Mouse (Mus musculus): ENCODE results near the gene Tmem230. TPM values are rescaled to one million over a fixed set of nuclear protein-coding genes. Genes with fewer than 3 reads are reported as not detected.
A peak's percentile ranks its signal among the peaks of the same experiment; 100 is the strongest.
"Not testable (repeated sequence)": the region's sequence is repeated elsewhere in the genome, so short reads cannot be mapped to it uniquely, and the experiment has no call there.

Gene Tmem230
- polyA plus RNA-seq, 2 experiments from 2014 or later = 30.1 to 39.8 TPM

- no peak for ATAC-seq
These were observed 25.2 kb upstream of the Tmem230 start for GRCm38 (mm10) chr2:132272694-132273389.

DNA sequence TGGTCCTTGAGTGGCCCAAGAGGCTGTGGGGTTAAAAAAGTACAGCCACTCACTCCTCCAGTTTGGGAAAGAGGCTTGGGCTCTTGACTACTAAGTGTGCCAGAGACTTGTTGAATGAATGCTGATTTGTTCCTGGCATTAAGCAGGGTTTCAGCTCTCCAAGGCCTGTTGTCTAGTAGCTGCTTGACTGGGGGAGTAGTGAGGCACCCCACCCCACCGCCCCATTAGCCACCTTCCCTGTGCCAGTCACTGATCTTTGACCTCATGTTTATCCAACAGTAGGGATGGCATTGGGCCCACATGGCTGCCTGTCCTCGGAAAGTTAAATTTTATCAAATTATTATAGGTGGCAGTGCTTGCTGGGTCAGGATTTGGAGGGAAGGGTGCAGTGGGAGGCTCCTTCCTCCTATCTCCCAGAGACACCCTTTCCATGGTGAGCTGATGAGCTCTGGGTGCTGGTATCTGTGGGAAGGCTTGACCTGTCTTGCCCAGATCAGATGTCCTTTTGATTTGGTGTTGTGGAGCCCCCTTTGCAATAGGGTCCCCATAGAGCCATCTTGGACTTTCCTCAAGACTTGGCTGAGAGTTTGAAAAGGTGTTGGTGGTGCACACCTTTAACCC is 22.8 kb upstream of the Tmem230 start:
- ATAC-seq = no peak

GRCm38 (mm10) chr2:132269217-132269616 is 21.6 kb upstream of the Tmem230 start:
- ATAC-seq = peak; percentile 71

DNA sequence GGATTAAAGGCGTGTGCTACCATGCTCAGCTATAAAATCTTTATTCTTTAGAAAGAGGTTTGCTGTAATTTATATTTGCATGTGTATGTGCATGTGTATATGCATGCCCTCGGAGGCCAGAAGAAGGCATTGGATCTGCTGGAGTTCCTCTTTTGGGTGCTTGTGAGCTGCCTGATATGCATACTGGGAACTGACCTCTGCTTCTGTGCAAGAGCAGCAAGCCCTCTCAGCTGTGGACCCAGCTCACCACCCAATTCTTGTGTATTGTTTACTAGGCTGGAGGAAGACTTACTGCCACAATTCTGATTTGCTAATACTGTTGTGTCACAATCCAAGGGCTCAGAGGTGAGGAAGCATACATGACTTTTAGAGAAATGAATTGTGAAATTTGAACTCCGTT is 18.5 kb upstream of the Tmem230 start:
- ATAC-seq = no peak

DNA sequence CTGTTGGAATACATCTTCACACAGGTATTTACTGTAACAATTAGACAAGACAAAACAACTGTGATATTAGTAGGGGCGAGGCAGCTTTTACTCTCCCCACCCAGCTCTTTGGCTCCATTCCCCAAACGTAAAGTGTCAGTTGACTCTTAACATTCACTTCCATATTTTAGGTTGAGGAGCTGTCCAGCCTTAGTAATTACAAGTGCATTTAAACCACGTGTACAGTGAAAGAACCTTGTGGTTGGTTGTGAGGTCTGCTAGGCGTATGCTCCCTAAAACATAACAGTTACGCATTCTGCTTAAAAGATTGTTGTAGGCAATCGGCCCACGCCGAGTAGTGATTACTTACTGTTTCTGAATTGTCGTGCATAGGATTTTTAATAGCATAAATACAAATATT is 17.6 kb upstream of the Tmem230 start:
- ATAC-seq = no peak

DNA sequence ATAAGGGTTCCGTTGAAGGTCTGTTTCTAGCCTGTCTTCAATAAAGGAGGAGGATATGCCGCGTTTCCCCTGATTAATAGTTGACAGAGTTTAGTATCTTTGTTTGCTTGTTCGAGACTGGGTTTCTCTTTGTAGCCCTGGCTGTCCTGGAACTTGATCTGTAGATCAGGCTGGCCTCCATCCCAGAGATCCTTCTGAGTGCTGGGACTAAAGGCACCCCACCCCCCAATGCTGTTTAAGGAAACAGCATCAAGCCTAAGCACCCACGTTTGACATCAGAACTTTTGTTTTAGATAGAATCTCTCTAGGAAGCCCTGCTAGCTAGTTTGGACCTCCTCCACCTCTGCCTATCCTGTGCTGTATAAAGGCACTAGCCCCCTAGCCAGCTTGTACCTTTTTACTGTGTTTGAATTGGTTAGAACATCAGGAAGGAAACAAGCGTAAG is 16.7 kb upstream of the Tmem230 start:
- ATAC-seq = peak; percentile 2

- ATAC-seq = peak; percentile 50
These were observed 16.0 kb upstream of the Tmem230 start for GRCm38 (mm10) chr2:132263421-132264265.

GRCm38 (mm10) chr2:132262879-132263398 is 15.3 kb upstream of the Tmem230 start, which contains the start of gene Cds2:
Cds2 (plus strand) TSS chr2:132263148.
- ATAC-seq = peak; percentile 89

- ATAC-seq = no peak
These were observed 14.6 kb upstream of the Tmem230 start for GRCm38 (mm10) chr2:132262175-132262574.

GRCm38 (mm10) chr2:132260601-132261000 is 13.0 kb upstream of the Tmem230 start:
- ATAC-seq = no peak

GRCm38 (mm10) chr2:132257350-132258068 is 9.9 kb upstream of the Tmem230 start:
- ATAC-seq = no peak

DNA sequence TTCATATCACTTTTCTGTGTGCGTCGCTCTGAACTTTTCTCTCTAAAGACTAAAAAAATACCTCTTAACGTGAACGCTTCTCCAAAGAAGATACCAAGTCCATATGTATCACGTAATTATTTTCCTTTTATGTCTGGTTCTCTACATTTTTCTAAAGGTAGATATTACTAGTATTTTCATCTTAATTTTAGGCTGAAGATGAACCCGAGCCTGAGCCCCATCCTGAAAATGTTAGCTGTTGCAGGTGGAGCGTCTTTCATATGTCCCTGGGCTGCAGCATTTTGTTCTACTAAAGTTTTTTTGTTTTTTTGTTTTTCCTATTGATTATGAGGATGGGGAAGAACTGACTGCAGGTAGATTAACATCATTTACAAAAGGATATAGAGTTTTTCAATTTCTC is 6.0 kb upstream of the Tmem230 start:
- ATAC-seq = no peak

DNA sequence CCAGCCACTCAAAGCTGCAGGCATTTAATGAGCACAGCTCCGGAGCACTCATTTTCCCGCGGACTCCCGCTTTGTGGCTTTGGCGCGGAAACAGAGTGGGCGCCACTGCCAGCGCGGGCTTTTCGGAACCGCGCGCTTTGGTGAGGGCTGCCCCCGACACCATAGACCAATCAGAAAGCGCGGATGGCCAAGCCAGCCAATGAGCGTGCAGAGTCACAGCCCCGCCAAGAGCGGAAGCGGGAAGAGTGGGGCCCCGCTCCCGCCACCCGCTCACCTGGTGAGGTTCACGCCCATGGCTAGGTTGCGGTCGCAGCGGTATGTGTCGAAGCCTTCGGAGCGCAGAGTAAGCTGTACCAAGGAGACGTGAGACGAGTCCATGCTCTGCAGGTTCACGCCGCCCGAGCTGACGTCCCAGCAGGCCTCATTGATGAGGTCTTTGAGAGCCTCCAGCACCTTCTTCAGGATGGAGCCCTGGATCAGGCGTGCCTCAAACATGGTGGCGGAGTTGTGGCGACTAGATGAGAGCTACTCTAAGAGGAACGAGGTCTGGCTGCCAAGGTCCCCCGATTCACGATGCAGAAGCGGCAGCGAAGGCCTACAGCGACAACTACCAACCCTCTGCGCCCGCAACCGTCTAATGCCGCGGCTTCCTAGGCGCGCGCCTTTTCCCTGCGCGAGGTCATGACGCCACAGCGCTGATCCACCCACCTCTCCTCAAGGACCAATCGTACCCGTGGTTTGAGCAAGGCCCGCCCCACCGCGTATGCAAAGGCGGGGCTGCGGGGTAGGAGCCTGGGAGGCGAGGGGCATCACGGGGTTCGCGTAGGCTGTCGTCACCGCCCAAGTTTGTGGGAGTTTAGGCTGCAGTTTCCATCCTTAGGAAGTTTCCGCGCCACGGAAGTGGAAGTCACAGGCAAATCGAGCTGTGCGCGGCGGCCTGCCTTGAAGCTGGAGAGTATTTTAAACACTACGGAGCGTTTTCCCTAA is 5.2 kb upstream of the Tmem230 start, which contains the start of gene Pcna:
Pcna (minus strand) TSS at position 773 of the 987 bp plus-strand sequence.
- peak; percentile 90 for ATAC-seq

- no peak for ATAC-seq
These were observed 4.3 kb upstream of the Tmem230 start for GRCm38 (mm10) chr2:132251911-132252310.

- ATAC-seq = no peak
These were observed 4.2 kb downstream of the Tmem230 start for GRCm38 (mm10) chr2:132243370-132243769.

DNA sequence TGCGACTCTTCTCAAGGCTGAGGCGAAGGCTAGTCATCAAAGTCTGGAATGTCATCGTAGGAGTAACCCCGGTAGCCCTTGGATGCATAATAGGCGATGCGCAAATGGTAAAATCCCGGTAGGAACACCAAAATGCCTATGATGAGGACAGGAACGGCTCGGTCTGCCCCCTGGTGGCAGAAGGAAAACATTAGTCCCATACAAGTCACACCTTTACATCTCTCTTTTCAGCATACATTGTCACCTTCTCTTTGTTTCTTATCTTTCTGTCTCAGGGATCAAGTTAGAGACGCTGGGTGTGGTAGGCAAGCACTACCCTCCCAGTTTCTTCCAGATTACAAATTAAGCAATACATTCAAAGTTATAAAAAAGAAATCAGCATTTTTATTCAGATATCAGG is 7.2 kb downstream of the Tmem230 start:
- ATAC-seq = not testable (repeated sequence)

DNA sequence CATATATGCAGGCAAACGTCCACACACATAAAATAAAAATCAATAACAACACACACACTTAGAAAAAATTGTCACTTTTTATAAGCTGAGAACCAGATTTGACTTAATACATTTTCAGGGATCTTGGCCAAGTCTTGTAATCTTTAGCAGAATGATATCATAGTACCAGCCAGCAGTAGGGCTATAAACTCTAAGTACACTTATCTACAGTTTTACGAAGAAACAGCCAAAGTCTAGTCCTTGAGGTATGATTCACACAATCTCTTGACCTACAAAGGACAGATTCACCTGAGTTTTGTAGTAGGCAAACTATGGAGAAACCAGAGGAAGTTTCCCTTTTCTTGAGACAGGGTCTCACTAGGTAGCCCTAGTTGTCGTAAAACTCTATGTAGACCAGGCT is 8.2 kb downstream of the Tmem230 start:
- ATAC-seq = not testable (repeated sequence)

GRCm38 (mm10) chr2:132235975-132236374 is 11.6 kb downstream of the Tmem230 start:
- ATAC-seq = no peak

- no peak for ATAC-seq
These were observed 12.3 kb downstream of the Tmem230 start for GRCm38 (mm10) chr2:132235291-132235690.

GRCm38 (mm10) chr2:132233985-132234765 is 13.4 kb downstream of the Tmem230 start:
- no peak for ATAC-seq

All from CD4-positive, CD25-positive, alpha-beta regulatory T cell, adult 4 months (primary cell).